Mouse (Mus musculus) B cell, adult 2 months (primary cell): Measurements from ENCODE around the gene Gsdma.

Experiments
- DNase-seq, 2 experiments: peaks; one replicate each; pipeline ENCODE4 v3.0.0; 2022

Gene Gsdma

DNA sequence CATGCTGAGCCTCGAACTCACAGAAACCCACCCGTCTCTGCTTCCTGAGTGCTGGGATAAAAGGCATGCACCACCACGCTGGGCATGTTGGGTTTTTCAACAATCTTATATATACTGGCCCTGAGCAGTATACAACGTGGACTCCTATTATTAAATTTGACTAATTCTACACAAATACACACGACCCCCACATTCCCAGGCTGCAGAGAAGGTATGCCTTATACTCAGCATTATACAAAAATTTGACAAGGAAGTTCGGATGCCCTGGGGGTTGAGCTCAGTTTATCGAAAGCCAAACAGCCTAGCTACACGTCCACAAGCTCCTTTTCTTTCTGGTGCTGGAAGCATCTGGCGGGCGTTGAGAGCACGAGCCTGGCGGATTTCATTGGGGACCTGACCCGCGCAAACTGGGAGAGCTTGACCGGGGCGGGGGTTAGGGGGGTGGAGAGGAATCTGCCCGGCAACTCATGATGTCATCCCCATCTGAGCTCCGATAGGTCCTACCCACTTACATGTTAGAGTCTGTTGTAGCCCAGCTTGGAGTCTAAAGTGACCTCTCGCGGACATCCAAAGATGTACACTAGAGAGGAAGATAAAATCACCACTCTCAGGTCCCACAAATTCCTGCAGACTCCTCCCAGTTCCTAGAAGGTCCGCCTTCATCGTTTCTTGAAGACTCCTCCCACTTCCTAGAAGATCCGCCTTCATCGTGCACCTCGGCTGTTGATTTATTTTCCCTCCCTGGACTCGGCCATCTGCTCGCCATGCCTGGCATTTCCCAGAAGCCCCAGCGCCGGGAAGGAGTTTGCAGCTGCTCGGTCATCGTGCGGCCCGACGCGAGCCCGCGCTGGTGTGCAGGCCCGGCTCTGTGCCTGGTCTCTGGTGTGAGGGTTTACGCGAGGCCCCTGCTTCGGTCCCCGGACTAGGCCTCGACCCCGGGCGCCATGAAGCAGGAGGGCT, 17.9 kb downstream of the Gsdma start, which contains the start of gene Psmd3:
Gene Psmd3 (plus strand): TSS at position 769 of the 960 bp plus-strand sequence.
- DNase-seq: peak; percentile 94 to 96

DNA sequence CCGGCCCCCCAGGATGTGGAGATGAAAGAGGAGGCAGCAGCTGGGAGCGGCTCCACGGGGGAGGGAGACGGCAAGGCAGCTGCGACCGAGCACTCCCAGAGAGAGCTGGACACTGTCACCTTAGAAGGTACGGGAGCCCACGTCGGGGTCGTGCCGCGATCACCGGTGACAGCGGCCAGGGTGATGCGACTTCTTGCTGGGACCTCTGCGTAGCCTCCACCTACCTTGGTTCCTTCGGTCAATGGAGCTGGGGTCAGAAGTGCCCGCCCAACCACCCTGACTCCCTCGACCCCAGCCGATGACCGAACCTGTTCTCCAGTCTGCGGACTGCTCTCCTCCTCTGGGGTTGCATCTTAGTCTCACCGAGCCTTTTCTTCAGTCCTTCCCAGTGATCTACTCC, 18.7 kb downstream of the Gsdma start:
- no peak for DNase-seq

DNA sequence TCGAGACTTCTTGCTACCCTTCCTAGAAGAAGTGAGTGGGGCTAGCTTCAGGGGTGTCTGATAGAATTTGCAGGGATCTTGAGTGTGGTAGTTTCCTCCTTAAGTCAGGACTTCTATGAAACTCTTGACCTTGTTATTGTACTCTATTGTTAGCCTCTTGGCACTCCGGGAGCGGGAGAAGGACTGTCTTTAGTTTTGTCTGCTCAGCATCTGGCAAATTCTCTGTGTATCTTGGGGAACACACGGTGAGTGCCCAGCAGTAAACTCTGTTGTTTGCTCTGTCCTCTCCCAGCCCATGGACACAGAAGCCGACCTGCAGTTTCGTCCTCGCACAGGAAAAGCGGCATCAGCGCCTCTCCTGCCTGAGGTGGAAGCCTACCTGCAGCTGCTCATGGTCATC, 21.5 kb downstream of the Gsdma start:
- DNase-seq: no peak

DNA sequence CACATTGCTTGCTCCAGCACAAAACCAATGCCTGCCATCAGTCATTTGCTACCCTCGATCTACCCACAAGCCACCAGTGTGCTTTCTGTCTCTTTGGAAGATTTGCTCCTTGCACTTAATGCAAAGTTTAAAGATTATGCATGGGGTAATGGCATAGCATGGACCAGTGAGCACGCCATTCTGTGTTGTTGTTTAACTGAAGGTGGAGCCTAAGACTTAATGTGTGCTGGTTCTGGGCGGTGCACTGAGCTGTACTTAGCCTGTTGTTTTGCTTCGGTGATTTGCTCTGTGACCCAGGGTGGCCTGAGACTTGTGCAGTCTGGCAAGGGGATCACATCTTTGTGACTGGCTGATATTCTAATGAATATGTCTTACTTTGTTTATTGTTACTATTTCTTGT, 22.8 kb downstream of the Gsdma start:
- no peak for DNase-seq

DNA sequence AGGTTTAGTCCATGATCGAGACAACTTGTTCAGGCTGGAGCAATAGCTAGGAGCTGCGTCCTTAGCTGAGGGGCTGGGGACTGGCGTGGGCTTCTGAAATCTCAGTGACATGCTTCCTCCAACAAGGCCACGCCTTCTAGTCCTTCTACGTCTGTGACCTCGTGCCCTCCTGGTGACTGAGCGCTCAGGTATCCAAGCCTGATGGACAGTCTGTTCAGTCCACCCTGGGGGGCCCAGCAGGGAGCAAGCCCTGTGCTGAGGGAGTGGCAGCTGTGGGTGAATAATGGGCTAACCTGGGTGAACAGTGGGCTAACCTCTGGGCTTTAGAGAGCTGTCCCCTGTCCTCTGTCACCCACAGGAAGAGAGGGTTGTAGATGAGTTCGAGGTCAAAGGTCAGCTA, 23.9 kb downstream of the Gsdma start:
- DNase-seq: no peak

DNA sequence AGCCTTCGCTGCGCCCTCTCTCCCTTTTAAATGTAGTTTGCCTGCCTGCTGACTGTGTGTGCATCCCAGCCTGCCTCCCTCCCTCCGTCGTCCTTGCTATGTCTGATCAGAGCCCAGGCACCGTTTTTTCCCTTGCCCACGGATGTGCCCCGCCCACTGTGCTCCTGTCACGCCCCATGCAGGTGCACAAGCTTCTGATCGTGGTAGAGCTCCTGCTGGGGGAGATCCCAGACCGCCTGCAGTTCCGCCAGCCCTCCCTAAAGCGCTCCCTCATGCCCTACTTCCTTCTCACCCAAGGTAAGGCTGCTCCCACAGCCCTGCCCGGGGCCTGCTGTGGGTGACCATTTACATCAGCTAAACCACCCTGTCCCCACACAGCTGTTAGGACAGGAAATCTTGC, 29.1 kb downstream of the Gsdma start:
- no peak for DNase-seq

DNA sequence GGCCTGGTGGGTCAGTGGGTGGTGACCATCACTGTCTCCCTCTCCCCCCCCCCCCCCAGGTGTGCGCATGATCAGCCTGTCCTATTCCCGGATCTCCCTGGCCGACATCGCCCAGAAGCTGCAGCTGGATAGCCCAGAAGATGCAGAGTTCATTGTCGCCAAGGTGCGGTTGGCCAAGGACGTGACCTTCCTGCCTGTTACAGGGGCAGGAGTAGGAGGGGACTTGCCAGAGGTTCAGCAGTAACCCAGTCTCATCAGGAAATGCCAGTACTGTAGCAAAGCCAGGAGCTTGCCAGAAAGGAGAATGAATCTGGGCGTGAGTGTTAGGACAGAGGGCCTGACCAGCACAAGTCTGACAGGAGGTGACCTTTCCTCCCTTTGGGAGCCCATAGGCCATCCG, 29.6 kb downstream of the Gsdma start:
- no peak for DNase-seq

DNA sequence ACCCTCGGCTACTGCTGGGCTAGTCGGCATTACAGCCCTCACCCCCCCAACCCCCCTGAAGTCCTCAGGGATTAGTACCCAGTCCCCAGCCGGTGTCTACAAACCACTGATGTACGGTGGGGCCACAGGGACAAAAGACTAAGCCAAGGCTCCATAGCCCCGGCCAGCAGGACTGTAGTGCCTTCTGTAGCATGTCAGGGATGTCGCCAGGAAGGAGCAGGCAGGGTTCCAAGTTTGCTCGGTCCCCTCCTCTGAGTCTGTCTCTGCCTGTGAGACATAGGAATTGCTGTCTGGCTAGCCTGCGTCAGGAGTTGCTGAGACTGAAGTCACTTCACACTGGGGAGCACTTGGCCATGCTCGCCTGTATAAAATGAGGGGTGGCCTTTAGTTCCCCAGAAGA, 30.1 kb downstream of the Gsdma start:
- DNase-seq: no peak

DNA sequence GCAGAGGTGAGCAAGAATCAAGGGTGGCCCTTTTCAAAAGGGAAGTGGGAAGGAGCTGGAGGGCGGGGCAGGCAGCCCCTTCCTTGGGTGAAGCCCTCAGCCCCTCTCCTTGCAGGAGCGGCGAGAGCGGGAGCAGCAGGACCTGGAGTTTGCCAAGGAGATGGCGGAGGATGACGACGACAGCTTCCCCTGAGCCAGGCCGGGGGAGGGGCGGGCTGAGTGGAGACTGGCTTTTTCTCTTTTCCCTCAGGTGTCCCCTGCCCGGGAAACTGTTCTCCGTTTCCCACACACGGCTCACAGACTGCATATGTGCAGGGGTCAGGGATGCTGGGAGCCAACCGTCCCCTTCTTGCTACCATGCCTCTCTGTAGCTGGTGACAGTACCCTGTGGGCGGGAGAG, 31.3 kb downstream of the Gsdma start:
- DNase-seq: no peak

DNA sequence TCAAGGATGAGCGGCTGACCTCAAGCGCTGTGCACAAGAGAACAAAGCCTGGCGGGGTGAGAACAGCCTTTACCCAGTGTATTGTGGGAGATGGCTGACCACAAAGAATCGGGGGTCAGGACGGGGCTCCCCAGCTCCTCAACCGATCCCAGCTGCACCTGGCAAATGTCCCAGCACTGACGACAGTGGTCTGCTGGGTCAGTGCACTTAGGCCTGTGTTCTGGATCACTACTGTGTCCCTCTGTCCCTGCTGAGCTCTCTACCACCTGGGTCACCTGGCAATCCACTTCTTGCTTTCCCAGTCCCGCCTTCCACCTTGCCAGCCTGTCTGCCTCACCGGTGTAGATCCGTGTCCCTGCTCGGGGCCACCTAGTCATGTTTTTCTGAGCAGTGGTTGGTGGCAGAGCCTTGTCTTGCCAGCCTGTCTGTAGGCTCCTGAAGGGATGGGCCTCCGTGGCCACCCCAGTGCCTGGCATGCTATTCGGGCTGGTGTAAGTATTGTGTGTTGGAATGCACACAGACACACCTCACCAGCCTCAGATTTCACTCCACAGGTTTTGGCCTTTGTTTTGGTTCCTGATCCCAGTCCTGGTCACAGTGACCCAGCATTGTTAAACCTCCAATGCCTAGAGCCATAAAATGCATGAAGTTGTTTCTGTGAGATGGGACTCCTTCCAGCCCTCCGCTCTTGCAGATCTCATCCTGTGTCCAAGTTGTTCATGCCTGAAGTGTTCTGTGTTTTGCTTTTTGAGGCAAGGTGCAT, 32.5 kb downstream of the Gsdma start:
- no peak for DNase-seq

DNA sequence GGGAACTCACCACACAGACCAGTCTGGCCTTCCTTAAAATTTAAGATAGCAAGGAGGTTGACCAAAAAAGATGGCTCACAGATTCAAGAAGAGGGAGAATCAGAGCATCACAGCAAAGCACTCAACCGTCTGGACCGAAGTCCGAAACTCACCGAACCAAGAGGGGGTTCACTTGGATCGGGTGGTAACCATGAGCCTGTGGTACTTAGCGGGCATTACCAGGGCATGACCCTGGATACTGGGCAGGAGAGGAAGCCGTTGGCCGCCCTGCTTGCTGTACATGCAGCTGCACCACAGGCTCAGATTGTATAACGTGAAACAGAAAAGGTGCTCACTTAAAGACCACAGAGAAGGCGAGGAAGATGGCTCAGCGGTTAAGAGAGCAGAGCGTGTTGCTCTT, 33.1 kb downstream of the Gsdma start:
- no peak for DNase-seq

DNA sequence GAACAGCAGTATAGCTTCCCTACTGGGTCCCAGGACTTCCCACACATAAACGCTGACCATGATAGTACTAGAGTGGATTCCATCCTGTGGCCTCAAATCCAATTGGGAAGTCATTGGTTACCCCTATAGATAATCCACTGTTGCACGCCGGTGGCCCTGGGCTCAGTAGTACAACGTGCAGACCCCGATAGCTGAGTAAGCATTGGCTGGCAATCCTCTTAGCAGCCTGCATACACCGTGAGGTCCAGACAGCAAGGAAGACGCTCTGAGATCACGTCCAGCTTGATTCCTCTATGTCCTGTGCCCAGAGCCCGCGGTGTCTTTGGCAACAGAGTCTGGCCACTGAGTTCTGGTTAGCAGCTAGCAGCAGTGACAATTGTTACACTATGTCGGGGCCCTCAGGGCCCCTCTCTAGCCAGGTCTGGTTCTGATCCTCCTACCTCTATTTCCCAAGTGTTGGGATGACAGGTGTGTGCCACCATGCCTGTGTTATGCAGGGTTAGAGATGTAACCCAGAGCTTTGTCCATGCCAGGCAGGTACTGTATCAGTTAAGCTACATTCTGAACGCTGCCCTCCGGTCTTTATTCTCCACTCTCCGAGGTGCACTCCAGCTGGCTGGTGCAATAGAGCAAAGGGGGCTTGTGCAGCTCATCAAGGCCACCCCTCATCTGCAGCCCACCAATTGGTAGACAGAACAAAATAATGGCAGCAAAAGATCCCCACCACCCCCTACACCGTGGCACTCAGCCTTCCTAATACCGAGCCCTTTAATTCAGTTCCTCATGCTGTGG, 34.9 kb downstream of the Gsdma start:
- no peak for DNase-seq

DNA sequence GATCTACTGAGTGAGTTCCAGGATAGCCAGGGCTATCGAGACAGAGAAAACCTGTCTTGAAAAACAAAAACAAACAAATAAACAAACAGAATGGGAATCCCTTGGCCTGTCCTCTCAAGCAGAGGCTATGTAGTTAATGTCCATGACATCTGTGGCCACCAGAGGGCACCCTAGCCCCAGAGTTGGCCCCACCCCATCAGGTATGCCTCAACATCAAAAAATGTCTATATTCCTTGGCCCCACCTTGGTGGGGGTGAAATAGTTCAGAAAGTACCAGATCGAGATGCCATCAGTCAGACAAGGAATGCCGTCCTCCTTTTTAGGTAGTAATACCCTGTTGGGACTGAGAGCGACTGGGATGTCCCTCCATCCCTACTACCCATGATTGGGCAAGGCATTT, 35.8 kb downstream of the Gsdma start:
- peak; percentile 88 to 90 for DNase-seq

DNA sequence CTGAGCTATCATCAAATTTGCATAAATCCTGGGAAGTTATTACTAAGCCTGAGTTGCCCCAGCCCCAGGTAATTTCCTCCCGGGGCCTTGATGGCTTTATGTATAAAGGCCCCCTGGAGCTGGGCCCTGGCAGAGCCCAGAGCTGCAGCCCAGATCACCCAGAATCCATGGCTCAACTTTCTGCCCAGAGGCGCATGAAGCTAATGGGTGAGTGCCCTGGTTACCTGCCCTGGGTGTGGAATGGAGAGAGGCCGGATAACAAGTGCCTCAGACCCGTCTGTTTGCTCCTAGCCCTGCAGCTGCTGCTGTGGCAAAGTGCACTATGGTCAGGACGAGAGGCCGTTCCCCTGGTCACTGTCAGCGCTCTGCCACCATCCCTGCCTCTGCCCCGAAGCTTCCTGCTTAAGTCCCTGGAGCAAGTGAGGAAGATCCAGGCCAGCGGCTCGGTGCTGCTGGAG, 37.1 kb downstream of the Gsdma start, which contains the start of gene Csf3:
Gene Csf3 (plus strand): TSS at position 51 of the 458 bp plus-strand sequence.
- no peak for DNase-seq

DNA sequence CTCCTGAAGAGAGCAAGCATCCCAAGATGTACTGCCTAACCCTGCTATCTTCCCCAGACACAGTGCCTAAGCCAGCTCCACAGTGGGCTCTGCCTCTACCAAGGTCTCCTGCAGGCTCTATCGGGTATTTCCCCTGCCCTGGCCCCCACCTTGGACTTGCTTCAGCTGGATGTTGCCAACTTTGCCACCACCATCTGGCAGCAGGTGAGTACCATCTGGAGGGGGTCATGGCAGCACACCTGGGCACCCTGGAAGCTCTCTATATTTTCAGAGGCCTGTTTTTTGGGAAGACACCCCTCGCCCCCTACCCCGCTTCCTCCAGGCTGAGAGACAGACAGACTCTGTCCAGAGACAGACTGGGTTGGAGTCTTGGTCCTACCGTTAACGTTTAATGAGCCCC, 38.2 kb downstream of the Gsdma start:
- DNase-seq: no peak

DNA sequence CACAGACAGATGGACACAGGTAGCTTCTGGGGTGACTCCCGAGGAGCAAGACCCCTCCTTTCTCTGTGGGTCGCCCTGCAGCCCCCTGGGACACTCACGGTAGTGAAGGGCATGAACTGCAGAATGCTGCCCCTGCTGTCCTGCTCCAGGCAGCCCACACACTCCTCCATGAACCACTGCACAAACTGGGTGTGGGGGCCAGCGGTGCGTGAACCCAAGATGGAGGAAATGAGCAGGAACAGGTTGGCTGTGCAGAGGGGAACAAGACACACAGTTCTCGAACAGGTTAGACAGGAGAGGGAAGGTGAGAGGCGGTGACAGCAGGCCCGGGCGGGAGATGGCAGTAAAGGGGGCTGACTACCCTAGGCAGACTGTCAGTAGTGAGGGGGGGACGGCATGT, 40.9 kb downstream of the Gsdma start:
- no peak for DNase-seq

DNA sequence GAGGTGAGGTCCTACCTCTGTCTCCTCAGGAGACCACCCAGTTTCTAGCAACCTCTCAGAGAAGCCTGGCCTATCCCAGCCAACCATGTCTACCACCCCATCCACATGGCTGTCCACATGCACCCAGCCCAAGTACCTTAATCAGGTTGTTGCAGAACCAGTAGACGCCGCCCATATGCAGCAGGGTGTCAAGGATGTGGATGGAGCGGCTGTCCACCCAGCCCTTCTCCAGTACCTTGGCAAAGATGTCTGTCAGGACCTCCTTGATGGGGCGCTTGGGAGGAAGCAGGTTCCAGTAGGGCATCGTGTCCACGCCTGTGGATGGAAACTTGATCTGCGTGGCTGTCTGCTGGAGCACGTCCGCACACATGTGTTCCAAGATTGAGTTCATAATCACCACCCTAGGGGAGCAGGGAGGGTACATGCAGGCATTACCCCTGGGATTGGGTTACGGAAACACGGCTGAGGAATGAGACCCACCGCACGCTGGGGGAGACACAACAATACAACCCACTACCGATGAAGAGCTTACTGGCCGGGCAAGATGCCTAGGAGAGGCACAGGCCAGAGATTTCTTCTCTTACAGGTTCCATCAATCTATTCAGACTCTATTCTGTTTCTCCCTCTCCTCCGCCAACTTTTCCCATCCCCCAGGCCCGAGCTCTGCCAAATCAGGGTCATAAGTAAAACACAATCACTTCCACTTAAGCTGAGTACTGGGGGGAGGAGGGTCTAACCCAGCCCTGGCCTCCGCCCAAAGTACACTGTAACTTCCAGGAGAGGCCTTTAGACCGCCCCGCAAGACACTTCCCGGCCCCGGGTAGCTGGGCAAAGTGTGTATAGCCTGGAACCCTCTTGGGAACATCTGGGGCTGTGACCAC, 43.5 kb downstream of the Gsdma start:
- no peak for DNase-seq

DNA sequence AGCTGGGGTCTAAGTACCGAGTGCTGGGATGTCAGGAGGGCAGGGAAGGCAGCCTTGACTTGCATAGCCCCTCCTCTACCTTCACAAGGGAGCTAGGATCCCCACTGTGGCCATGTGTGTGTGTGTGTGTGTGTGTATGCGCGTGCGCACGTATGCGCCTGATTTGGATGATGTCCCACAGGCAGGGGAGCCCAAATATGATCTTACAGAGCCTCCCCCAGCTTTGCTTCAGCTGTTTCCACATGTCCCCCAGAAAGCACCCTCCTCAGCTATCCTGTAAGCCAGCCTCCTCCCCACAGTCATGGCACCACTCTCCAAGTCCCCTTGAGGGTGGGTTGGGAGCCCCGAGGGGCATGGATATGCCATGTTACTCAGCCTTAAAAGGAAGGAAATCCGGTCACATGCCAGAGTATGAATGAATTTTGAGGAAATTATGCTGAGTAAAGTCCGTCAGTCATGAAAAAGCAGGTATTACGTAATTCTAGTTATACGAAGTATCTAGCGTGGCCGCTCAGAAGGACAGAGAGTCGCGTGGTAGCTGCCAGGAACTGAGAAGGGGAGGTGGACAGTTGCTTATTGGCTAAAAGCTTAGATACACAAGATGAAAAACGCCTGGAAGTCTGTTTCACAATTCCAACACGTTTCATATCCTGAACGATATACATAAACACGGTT, 44.3 kb downstream of the Gsdma start:
- DNase-seq: no peak

DNA sequence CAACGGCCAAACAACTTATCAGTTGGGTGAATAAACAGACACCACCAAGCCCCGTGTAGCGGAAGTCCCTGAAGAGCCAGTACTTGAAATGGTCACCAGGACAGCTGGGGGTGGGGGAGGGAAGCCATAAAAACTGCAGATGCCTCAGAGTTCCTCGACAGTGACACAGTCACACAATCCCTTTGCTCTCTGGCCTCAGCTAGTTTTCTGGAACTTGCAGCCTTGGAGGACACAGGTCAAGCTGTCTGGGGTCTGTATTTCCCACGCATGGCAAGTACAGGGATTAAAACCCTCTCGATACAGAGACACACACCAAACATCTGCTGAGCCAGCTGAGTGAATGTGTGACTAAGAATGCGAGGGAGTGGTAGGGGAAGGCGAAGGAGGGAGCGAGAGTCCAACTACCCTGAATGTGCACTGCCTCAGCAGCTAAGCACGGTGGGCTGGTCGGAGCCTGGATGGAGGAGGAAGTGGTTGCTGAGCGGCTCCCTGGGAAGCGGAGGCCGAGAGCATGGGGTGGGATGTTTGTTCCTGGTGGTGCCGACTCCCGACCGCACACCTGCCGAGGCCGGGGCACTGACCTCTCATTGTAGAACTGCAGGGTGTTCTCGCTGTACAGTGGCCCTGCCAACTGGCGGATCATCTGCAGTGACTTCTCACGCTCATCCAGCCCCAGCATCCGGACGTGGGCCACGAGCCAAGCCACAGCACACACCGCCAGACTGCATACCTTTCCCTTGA, 45.0 kb downstream of the Gsdma start:
- no peak for DNase-seq

DNA sequence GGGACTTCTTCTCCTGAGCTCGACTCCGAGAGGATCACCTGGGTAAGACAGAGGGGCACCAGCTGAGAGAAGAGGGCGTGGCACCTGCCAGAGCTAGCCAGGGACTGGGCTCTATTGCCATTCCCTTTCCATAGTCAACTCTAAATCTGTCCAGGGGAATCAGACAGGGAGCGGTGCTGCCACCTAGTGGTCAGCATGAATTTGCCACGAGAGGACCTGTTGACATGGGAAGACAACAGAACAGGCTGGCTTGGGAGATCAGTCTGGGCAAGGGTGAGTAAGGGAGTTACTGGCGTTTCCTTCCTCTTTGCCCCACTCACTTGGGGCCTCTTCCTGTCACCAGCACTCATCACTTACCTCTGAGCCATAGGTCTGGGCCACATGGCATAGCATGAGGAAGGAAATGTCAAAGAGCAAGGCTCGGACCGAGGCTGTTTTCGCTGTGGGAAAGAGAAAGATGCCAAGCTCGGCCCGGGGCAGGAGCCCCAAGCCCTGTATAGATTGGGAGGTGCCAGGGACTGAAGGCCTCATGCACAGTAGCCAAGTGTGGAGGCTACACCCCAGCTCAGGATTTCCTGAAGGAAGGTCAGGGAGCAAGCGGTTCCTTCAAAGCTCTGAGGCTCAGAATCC, 46.4 kb downstream of the Gsdma start:
- peak; percentile 77 to 80 for DNase-seq
